Mouse (Mus musculus) intestine, embryonic 14.5 days (tissue): ENCODE data around the gene Ankrd52. TPM values are rescaled to one million over a fixed set of nuclear protein-coding genes. Genes with fewer than 3 reads are reported as not detected.
"Not testable (repeated sequence)": the region's sequence is repeated elsewhere in the genome, so short reads cannot be mapped to it uniquely, and the experiment has no call there.

Experiments
- ATAC-seq: fragments of 200-750 bp; cut with Nextera tagmentation; replicated peaks from 2 replicates; pipeline ENCODE4 v1.8.0; 2017; ENCODE audit warnings: low read depth, moderate number of reproducible peaks, moderate TSS enrichment, moderate library complexity; ENCODE audit not compliant: low FRiP score, low TSS enrichment
- DNase-seq: peaks from one replicate; pipeline ENCODE4 v3.0.0-alpha.2; 2018; ENCODE audit warnings: low spot score
- H3K27ac ChIP-seq: fragments of 300-500 bp; sonication (generic); 2 replicates; pipeline ENCODE4 v1.5.1; 2014; ENCODE audit warnings: low read depth, mild to moderate bottlenecking, control low read depth
- H3K27me3 ChIP-seq: fragments of 300-500 bp; sonication (generic); replicated peaks from 2 replicates; pipeline ENCODE4 v1.6.1; 2014; ENCODE audit warnings: low read length, control low read depth; ENCODE audit not compliant: control insufficient read depth, insufficient read depth
- H3K36me3 ChIP-seq: fragments of 300-500 bp; sonication (generic); 2 replicates; pipeline ENCODE4 v1.6.1; 2014; ENCODE audit warnings: low read length, control low read depth; ENCODE audit not compliant: control insufficient read depth, insufficient read depth
- H3K4me1 ChIP-seq: fragments of 300-500 bp; sonication (generic); replicated peaks from 2 replicates; pipeline ENCODE4 v1.6.1; 2014; ENCODE audit warnings: low read length, control low read depth, mixed read lengths; ENCODE audit not compliant: control insufficient read depth, insufficient read depth
- H3K4me2 ChIP-seq: fragments of 300-500 bp; sonication (generic); 2 replicates; pipeline ENCODE4 v1.6.1; 2014; ENCODE audit warnings: low read length
- H3K4me3 ChIP-seq: fragments of 300-500 bp; sonication (generic); 2 replicates; pipeline ENCODE4 v1.5.1; 2014; ENCODE audit warnings: low read depth, low read length, control low read depth, mixed read lengths
- H3K9ac ChIP-seq: fragments of 300-500 bp; sonication (generic); 2 replicates; pipeline ENCODE4 v1.6.1; 2014; ENCODE audit warnings: mild to moderate bottlenecking, low read length
- H3K9me3 ChIP-seq: fragments of 300-500 bp; sonication (generic); 2 replicates; pipeline ENCODE4 v1.6.1; 2016; ENCODE audit warnings: low read length, control low read depth; ENCODE audit not compliant: control insufficient read depth
- WGBS: fragments of 180-500 bp; shearing (Covaris S2); extraction: QIAGEN DNeasy Blood & Tissue Kit; methylation state at CpG from one replicate; pipeline ENCODE4 v1.1.7; 2014; 5-methylcytosine and 5-hydroxymethylcytosine counted together
- polyA plus RNA-seq: library from polyadenylated mRNA; unstranded; fragments of >200 nt; fragmentation: Nextera tagmentation; extraction: Ambion mirVana; gene quantifications from 2 replicates; pipeline ENCODE4 v1.2.1, GENCODE M21; 2014

Ankrd52 gene
- 12.1 and 13.3 TPM in 2 replicates for polyA plus RNA-seq

GRCm38 (mm10) chr10:128376455-128377211 is at the start of gene Ankrd52:
TSS of gene Ankrd52 (plus strand) at chr10:128377115.
- Histone ChIP-seq H3K4me1 (peaks cover 24% of the 10 kb centered on the region), H3K4me2 (peak within 1 kb of the TSS; percentile 82), H3K27me3 (no peaks in the 10 kb centered on the region), H3K9me3 (no peaks in the 10 kb centered on the region), H3K9ac (peak within 1 kb of the TSS; percentile 94), H3K27ac (peak within 1 kb of the TSS; percentile 95), H3K36me3 (peaks cover 33% of the 10 kb centered on the region), H3K4me3 (peak within 1 kb of the TSS; percentile 88)
- ATAC-seq (peak; percentile 91), DNase-seq (peak; percentile 93)
- WGBS: under 1% methylated on average over 52 of the region's 73 CpGs

- H3K27ac ChIP-seq: no peak overlapping the region
- H3K4me2 ChIP-seq: no peak overlapping the region
- ATAC-seq (no peak), DNase-seq (no peak)
- H3K27me3 ChIP-seq: no peaks in the 10 kb centered on the region
- peaks cover 13% of the 10 kb centered on the region for H3K4me1 ChIP-seq
- H3K4me3 ChIP-seq: no peak overlapping the region
- no peaks in the 10 kb centered on the region for H3K9me3 ChIP-seq
- WGBS: 87% methylated on average over 10 of the region's 10 CpGs
- H3K36me3 ChIP-seq: peaks cover 45% of the 10 kb centered on the region
- H3K9ac ChIP-seq: no peak overlapping the region
Measured at GRCm38 (mm10) chr10:128327610-128328009, 49.3 kb upstream of the Ankrd52 start.

GRCm38 (mm10) chr10:128332358-128333249 is 44.3 kb upstream of the Ankrd52 start:
- not testable (repeated sequence) for H3K4me1 ChIP-seq, H3K4me2 ChIP-seq, ATAC-seq, H3K27ac ChIP-seq, DNase-seq, H3K9ac ChIP-seq, H3K9me3 ChIP-seq, H3K4me3 ChIP-seq, H3K27me3 ChIP-seq
- H3K36me3 ChIP-seq: peaks cover 17% of the 10 kb centered on the region
- WGBS: 78% methylated on average over 5 of the region's 6 CpGs

- H3K36me3 ChIP-seq: peaks cover 5% of the 10 kb centered on the region
- no peak for ATAC-seq
- 1% methylated on average over 4 of the region's 4 CpGs for WGBS
- no peak overlapping the region for H3K27ac ChIP-seq
- no peak overlapping the region for H3K4me2 ChIP-seq
- no peak overlapping the region for H3K4me3 ChIP-seq
- no peaks in the 10 kb centered on the region for H3K9me3 ChIP-seq
- peaks cover 15% of the 10 kb centered on the region for H3K4me1 ChIP-seq
- peak; percentile 86 for DNase-seq
- no peak overlapping the region for H3K9ac ChIP-seq
- no peaks in the 10 kb centered on the region for H3K27me3 ChIP-seq
Measured at GRCm38 (mm10) chr10:128335582-128335981, 41.3 kb upstream of the Ankrd52 start.

- Histone ChIP-seq H3K27ac (no peak overlapping the region), H3K4me3 (no peak overlapping the region), H3K9me3 (no peaks in the 10 kb centered on the region), H3K36me3 (peaks cover 5% of the 10 kb centered on the region), H3K27me3 (no peaks in the 10 kb centered on the region), H3K9ac (no peak overlapping the region), H3K4me2 (no peak overlapping the region), H3K4me1 (peaks cover 15% of the 10 kb centered on the region)
- 88% methylated on average over 3 of the region's 3 CpGs for WGBS
- ATAC-seq (no peak), DNase-seq (no peak)
Measured at GRCm38 (mm10) chr10:128336195-128336594, 40.7 kb upstream of the Ankrd52 start.

GRCm38 (mm10) chr10:128336597-128336996 is 40.3 kb upstream of the Ankrd52 start:
- no peak for DNase-seq
- peak overlapping the region; percentile 88 for H3K4me2 ChIP-seq
- H3K27me3 ChIP-seq: no peaks in the 10 kb centered on the region
- peak overlapping the region; percentile 68; the same call in 1 of the 2 replicates for H3K27ac ChIP-seq
- peaks cover 5% of the 10 kb centered on the region for H3K36me3 ChIP-seq
- no peak for ATAC-seq
- WGBS: 77% methylated on average over 3 of the region's 3 CpGs
- H3K9ac ChIP-seq: peak overlapping the region; percentile 14; the same call in 1 of the 2 replicates
- no peaks in the 10 kb centered on the region for H3K9me3 ChIP-seq
- H3K4me3 ChIP-seq: peak overlapping the region; percentile 97; the same call in 1 of the 2 replicates
- peaks cover 15% of the 10 kb centered on the region for H3K4me1 ChIP-seq

GRCm38 (mm10) chr10:128337306-128338181 is 39.4 kb upstream of the Ankrd52 start, which contains the start of gene Cs:
TSS of gene Cs (plus strand) at chr10:128337734.
- H3K27ac ChIP-seq: peak within 1 kb of the TSS; percentile 92
- peak; percentile 96 for ATAC-seq
- H3K9ac ChIP-seq: peak within 1 kb of the TSS; percentile 87
- H3K4me1 ChIP-seq: peaks cover 15% of the 10 kb centered on the region
- H3K36me3 ChIP-seq: peaks cover 5% of the 10 kb centered on the region
- 1% methylated on average over 58 of the region's 61 CpGs for WGBS
- no peaks in the 10 kb centered on the region for H3K27me3 ChIP-seq
- peak within 1 kb of the TSS; percentile 88 for H3K4me2 ChIP-seq
- H3K4me3 ChIP-seq: peak within 1 kb of the TSS; percentile 97
- no peaks in the 10 kb centered on the region for H3K9me3 ChIP-seq
- DNase-seq: peak; percentile 98

GRCm38 (mm10) chr10:128338415-128338814 is 38.5 kb upstream of the Ankrd52 start:
- H3K36me3 ChIP-seq: peaks cover 5% of the 10 kb centered on the region
- H3K9me3 ChIP-seq: no peaks in the 10 kb centered on the region
- H3K4me1 ChIP-seq: peaks cover 15% of the 10 kb centered on the region
- 19% methylated on average over 5 of the region's 5 CpGs for WGBS
- DNase-seq (no peak), ATAC-seq (0 out of 2 replicates have a peak, but pooled peaks have one; percentile 13)
- peak overlapping the region; percentile 88 for H3K4me2 ChIP-seq
- H3K4me3 ChIP-seq: peak overlapping the region; percentile 97
- H3K27ac ChIP-seq: peak overlapping the region; percentile 92
- H3K27me3 ChIP-seq: no peaks in the 10 kb centered on the region
- peak overlapping the region; percentile 87 for H3K9ac ChIP-seq
